Mouse (Mus musculus) monocyte, adult 2 months (primary cell): ENCODE results near the gene Fam104a.

ENCODE experiments used
- DNase-seq, 2 experiments: peaks; one replicate each; pipeline ENCODE4 v3.0.0; 2022; ENCODE audit warnings: low spot score in 2 of 2, low read depth in 1 of 2

Fam104a gene

DNA sequence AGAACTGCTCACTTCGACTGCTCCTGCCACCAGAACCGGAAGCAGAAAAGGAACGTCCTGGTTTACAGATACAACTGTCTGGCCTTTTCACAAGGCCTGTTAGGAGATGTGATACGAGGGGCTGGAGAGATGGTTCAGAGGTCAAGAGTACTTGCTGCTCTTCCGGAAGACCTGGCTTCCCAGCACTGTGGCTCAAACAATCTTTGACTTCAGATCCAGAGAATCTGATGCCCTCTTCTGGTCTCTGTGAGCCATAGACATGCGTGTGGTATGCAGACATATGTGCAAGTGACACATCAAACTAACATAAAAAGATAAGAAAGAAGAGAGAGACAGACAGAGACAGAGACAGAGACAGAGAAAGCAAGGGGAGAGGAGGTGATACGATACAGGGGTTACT, 51.7 kb downstream of the Fam104a start:
- no peak for DNase-seq

DNA sequence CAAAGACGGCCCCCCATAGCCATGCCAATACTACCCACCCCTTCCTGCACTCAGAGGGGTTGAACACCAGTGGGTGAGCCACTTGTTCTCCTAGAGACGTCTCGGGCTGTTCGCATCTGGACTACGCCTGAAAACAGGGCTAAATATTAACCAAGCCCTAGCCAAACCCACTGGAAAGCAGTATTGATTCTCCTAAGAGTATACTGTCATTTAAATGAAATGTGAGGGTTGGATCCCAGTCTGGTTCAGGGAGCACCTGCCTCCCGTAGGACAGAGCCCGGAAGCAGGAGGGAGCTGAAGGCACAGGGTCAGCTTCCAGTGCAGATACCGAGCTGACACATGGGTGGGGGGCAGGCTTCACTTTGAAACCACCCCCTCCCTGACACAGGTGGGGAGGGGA, 52.1 kb downstream of the Fam104a start:
- DNase-seq = no peak

DNA sequence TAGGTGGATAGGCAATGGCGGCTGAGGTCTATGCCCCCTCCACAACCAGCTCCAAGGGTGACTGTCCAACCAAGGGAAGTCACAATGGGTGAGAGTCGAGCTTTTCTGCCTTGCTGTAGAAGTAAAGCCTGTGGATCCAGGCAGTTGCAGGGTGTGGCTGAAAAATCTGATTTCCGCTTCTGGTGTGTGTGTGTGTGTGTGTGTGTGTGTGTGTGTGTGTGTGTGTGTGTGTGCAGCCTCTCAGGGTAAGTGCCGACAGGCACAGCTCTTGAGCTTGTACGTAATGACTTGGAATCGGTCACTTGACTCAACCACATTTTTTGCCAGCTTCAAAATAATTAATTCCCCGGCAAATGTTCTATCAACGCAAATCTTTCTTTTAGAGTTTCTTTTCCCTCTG, 52.7 kb downstream of the Fam104a start:
- DNase-seq = no peak

DNA sequence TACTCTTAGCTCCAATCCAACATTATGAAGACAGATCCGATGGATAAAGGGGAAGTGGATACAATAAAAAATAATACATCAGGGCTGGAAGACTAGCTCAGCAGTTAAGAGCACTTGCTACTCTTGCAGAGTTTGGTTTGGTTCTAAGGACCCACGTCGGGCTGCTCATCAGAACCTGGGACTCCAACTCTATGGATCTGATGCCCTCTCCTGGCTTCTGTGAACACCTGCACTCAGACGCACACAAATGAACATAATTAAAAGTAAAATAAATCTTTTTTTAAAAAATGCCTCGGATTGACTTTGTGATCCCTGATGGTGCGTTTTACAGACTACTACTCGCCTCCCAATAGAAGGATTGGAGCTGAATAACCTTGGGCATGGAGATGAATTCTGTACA, 53.3 kb downstream of the Fam104a start:
- DNase-seq = no peak

DNA sequence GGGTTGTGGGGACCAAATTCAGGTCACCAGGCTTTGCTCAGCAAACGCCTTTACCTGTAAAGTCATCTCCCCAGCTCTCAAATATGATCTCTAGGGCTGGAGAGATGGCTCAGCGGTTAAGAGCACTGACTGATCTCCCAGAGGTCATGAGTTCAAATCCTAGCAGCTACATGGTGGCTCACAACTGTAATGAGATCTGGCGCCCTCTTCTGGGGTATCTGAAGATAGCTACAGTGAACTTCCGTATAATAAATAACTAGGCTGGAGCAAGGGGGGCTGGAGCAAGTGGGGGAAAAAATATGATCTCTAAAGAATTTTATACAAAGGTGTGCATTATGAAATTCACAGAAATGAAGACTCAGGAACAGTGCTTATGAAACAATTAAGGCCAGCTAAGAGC, 56.2 kb downstream of the Fam104a start:
- DNase-seq = no peak

DNA sequence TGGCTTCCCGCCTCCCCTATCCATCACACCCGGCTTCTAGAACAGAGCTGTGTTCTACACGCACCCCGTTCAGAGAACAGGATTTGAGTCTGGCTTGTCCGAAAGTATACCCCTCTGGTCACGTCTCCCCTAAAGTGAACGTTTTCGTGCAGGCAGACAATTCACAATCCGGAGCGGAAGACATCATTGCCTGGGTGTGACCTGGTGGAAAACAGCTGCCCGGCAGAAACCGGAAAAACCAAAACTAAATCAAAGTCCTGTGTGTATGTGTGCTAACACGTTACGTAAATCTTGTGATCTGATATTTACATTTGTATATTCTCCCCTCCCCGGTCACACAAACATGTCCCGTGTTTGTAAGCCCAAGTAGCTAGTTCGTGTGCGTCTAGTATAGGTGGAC, 58.5 kb downstream of the Fam104a start:
- DNase-seq = no peak

DNA sequence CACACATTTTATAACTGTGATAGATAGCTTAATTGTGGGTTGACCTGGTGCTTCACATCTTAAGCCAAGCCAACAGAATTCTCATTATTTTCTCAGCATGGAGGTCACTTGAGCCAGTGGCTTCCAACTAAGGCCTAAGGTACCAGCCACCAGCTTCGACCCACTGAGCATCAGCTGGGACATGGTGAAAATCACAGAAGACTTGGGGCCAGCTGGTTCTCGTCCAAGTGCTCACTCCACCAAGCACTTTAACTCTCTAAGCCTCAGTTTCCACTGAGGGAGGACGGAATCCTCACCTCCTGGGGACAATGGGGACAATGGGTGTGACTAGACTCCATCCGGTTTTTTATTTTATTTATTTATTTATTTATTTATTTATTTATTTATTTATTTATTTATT, 61.9 kb downstream of the Fam104a start:
- no peak for DNase-seq

DNA sequence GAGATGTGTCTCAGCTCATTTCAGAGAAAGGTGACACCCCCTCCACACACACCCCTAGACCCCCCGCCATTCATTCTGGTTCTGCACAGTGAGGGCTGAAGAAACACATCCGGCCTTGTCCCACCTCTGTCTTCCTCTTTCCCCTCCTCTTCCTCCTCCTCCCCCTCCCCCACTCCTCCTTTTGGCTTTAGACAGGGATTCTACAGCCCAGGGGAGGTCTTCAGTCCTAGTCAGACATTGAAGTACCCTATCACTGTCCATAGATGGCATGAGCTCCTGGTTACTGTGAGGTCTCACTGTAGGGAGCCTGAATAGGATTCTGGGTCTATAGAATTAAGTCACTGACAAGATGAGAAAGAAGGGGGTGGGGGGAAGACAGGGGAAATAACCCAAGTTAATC, 63.0 kb downstream of the Fam104a start:
- DNase-seq = no peak

DNA sequence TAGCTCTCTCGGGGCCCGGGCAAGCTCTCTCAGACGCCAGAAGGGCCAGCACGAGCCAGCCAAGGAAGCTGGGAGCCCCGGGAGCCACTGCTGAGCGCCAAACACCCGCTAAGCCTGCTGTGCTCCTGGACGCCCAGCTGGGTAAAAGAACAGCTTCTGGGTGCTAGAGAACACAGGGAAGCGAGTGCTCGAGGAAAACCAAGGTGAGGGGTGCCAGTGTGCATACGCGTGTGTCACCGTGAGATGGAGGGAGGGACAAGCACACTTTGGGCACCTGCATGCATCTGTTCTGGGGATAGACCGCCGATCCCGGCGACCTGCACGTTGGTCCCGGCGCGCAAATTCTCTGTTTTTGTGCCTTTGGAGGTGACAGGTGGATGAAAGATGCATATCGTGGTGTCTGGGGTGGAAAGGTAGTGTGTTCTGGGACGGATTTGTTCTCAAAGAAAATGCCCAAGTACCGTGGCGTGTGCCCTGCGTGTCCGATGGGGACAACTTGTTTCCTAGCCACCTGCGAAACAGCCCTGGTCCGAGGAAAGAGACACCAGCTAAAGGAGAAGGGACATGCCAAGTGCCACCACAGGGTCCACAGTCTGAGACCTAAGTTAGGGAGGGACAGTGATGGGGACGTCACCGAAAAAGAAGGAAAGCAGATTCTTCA, 64.4 kb downstream of the Fam104a start:
- DNase-seq = no peak

DNA sequence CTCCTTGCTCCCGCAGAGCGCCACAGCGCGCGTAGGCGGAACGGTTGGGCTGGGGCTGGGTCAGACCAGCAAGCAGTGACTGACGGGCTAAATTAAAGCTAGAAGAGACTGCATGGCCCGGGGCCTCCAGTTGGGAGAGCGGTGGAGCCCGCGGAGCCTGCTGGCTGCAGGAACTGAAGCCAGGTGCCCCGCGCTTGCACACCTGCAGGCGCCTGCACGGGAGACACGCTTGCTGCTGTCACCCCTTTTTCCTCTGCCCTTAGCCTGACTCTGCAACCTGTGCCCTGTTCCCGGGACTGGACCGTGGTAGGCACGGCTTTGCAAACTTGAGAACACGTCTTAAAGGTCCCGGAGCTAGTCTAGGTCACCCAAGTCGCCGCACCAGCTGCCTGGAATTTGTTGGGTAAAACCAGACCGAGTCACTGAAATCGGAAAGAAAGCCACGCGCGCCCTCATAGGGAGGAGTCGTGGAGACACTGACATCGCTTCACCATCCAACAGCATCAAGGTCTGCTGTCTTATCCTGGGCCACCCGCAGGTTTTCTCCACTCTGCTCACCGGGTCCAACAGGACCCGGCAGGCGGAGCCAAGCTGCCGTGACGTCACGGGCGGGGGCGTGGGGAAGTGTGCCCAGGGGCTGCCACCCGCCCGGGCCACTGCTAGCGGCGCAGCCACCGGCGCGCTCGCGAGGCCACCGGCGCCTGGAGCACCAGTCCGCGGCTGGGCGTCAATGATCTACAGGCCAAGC, 65.1 kb downstream of the Fam104a start, which contains the start of gene Sstr2:
Gene Sstr2, plus strand, starts transcription at position 671 of the 748 bp plus-strand sequence.
- peak in 1 of 2 experiments; percentile 32 for DNase-seq

DNA sequence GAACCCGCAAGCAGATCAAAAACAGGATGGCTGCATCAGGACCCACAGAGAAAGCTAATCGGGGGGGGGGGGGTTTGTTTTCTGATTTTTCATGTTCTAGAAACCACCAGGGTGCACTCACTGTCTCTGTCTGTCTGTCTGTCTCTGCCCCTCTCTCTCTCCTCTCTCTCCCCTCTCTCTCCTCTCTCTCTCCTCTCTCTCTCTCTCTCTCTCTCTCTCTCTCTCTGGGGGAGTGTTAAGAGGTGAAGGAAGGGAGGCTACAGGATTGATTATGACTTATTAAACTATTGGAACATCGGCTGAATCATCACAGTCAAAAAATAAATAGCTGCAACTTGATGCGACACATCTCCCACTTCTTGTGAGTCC, 65.7 kb downstream of the Fam104a start:
- no peak for DNase-seq

DNA sequence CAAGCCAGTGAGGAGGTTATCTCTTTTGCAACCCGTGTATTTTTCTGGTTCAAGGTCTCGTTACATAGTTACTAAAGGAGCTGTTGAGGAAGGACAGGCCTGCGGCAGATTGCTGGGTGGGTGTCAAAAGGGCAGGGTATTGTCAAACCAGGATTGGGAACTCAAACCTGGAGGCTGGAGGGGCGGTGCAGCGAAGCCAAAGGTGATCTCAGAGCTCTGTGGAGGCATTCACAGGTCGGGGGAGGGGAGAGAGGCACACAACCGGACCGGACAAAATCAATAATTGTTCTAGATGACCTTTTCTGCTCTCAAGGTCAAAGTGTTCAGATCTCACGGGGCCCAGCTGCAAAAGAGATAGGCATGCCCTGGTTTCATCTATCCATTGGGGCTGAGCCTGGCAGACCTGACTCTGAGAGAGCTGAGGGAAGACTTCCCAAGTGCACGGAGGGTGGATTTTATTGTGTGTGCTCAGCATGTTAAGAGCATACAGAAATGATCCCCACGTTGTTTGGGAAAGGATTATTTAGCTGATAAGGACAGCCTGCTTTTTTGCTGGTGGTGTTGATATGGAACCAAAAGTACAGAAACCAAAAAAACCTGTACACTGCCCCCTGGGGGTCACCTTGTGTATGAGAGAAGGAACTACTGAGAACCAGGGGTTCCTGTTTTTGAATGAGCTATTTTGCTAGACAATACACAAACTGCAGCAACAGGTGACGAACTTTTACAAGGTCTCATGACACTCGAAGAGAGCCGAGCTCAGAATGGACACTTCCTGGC, 66.6 kb downstream of the Fam104a start:
- peak; percentile 42 to 65 for DNase-seq

DNA sequence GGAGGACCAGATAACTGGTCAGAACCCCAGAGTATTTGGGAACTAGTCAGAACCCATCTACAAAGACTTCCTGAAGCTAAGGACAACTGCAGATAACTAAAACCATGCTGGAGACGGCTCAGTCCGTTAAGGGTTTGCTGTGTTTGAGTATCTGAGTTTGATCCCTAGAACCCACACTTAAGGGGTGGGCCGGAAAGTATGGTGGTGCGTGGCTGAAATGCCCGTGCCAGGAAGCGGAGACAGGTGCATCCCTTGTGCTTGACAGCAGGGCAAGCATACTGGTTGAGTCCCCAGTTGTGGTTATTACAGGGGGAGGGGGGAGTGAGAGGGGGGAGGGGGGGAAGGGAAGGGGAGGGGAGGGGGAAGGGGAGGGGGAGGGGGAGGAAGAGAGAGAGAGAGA, 69.5 kb downstream of the Fam104a start:
- DNase-seq = no peak

DNA sequence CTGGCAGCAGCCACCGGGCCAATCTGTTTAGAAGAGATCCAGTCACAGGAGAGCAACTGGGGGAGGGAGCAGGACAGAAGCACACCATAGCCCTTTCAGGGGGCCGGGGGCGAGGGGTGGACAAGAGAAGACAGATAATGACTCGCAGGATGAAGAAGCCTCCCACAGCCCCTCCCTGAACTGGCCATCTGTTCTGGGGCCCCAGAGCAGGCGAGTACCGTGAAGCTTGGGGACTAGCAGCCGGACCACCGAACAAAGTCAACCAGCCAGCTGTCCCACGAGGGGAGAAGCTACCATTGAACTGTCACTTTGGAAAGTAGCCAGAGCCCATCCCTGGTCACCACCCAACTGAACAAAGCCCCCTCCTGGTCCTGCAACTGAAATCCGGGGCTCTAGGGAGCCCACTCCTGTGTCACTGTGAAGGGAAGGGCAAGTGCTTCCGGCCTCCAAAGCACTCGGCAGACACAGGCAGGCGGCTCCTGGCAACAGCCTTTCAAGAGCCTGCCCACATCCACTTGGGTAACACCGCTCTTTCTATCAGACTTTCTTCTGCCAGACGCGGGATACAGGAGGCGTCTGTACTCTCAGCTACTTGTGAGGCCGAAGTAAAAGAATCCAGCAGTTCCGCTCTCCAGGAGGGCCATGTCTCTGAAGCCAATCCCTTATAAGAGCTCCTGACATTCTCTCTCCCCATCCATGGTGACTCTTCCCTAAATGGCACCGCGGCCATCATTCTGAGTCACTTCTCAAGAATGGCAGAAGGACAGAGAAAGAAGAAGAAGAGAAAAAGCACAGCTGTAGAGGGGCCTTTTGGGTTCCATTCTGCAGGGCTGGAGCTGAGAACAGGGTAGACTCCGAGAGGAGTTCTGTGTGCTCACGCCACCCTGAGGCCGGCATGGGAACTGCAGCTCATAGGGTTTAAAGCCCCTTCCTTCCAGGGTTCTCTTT, 72.0 kb downstream of the Fam104a start:
- peak in 1 of 2 experiments; percentile 12 for DNase-seq
